Mouse (Mus musculus): ENCODE measurements around the gene Pepd. TPM values are rescaled to one million over a fixed set of nuclear protein-coding genes. Genes with fewer than 3 reads are reported as not detected.

Gene Pepd
- total RNA-seq, 1 experiment from 2014 or later = 30.1 TPM

GRCm38 (mm10) chr7:35023251-35023650 lies 111.1 kb downstream of the Pepd start:
- ATAC-seq (replicated peaks; ENCODE audit: low read depth, poor library complexity, severe bottlenecking) = no peak

GRCm38 (mm10) chr7:35024426-35024825 lies 112.2 kb downstream of the Pepd start:
- ATAC-seq (replicated peaks; ENCODE audit: low read depth, poor library complexity, severe bottlenecking) = no peak

- ATAC-seq (replicated peaks; ENCODE audit: low read depth, poor library complexity, severe bottlenecking) = peak; percentile 82
Measured at GRCm38 (mm10) chr7:35025409-35026275, 113.5 kb downstream of the Pepd start.

GRCm38 (mm10) chr7:35026276-35026630 lies 114.1 kb downstream of the Pepd start:
- ATAC-seq (replicated peaks; ENCODE audit: low read depth, poor library complexity, severe bottlenecking) = no peak

GRCm38 (mm10) chr7:35026838-35027291 lies 114.7 kb downstream of the Pepd start:
- ATAC-seq (replicated peaks; ENCODE audit: low read depth, poor library complexity, severe bottlenecking) = no peak

GRCm38 (mm10) chr7:35027801-35028420 lies 115.7 kb downstream of the Pepd start:
- ATAC-seq (replicated peaks; ENCODE audit: low read depth, poor library complexity, severe bottlenecking) = no peak

- ATAC-seq (replicated peaks; ENCODE audit: low read depth, poor library complexity, severe bottlenecking) = 0 out of 2 replicates have a peak, but pooled peaks have one; percentile 31
Measured at GRCm38 (mm10) chr7:35028559-35028958, 116.4 kb downstream of the Pepd start.

GRCm38 (mm10) chr7:35029228-35029627 lies 117.0 kb downstream of the Pepd start:
- ATAC-seq (replicated peaks; ENCODE audit: low read depth, poor library complexity, severe bottlenecking) = no peak

- no peak for ATAC-seq (replicated peaks; ENCODE audit: low read depth, poor library complexity, severe bottlenecking)
Measured at GRCm38 (mm10) chr7:35029648-35030047, 117.5 kb downstream of the Pepd start.

GRCm38 (mm10) chr7:35030567-35030966 lies 118.4 kb downstream of the Pepd start:
- ATAC-seq (replicated peaks; ENCODE audit: low read depth, poor library complexity, severe bottlenecking) = no peak

GRCm38 (mm10) chr7:35035141-35035553 lies 123.0 kb downstream of the Pepd start:
- ATAC-seq (replicated peaks; ENCODE audit: low read depth, poor library complexity, severe bottlenecking) = peak; percentile 27; the same call in 1 of the 2 replicates

- ATAC-seq (replicated peaks; ENCODE audit: low read depth, poor library complexity, severe bottlenecking) = peak; percentile 50; the same call in 1 of the 2 replicates
Measured at GRCm38 (mm10) chr7:35035565-35035964, 123.4 kb downstream of the Pepd start.

- no peak for ATAC-seq (replicated peaks; ENCODE audit: low read depth, poor library complexity, severe bottlenecking)
Measured at GRCm38 (mm10) chr7:35036266-35036731, 124.1 kb downstream of the Pepd start.

GRCm38 (mm10) chr7:35037408-35037807 lies 125.2 kb downstream of the Pepd start:
- no peak for ATAC-seq (replicated peaks; ENCODE audit: low read depth, poor library complexity, severe bottlenecking)

GRCm38 (mm10) chr7:35040176-35040972 lies 128.2 kb downstream of the Pepd start:
- no peak for ATAC-seq (replicated peaks; ENCODE audit: low read depth, poor library complexity, severe bottlenecking)

- ATAC-seq (replicated peaks; ENCODE audit: low read depth, poor library complexity, severe bottlenecking) = 0 out of 2 replicates have a peak, but pooled peaks have one; percentile 12
Measured at GRCm38 (mm10) chr7:35041286-35042208, 129.4 kb downstream of the Pepd start.

- ATAC-seq (replicated peaks; ENCODE audit: low read depth, poor library complexity, severe bottlenecking) = no peak
Measured at GRCm38 (mm10) chr7:35042209-35042554, 130.0 kb downstream of the Pepd start.

GRCm38 (mm10) chr7:35042759-35043217 lies 130.6 kb downstream of the Pepd start:
- no peak for ATAC-seq (replicated peaks; ENCODE audit: low read depth, poor library complexity, severe bottlenecking)

- ATAC-seq (replicated peaks; ENCODE audit: low read depth, poor library complexity, severe bottlenecking) = no peak
Measured at GRCm38 (mm10) chr7:35043266-35043817, 131.2 kb downstream of the Pepd start.

Measured in common myeloid progenitor, adult 5-6 weeks (primary cell).